In the genomic region with DNA sequence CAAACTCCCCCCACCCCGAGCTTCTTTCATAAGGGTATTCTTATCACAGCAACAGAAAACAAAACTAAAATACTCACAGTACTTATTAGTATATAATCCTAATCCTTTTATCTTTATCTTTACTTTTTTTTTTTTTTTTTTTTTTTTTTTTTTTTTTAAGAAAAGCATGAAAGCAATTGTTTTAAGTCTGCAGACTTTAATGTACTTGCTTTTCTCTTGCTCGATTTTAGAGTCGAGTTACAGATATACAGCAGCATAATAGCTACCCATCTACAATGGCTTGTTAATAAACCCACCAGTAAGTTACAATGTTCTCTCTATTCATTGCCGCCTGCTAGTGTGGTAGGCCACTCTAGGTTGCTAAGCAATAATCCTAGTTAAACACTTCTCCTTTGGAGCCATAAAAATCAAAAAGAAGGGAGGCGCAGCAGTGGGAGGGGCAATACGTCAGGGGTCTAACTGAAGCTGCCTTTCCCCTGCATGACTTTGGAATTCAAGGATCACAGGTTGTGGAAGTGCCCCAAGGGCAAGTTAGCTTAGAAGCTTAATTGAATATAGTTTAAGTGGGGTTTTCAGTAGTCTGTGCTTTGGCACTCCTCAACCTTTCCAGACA, we compare ENCODE assay signal across 11 mouse cellular contexts. TPM values are rescaled to one million over a fixed set of nuclear protein-coding genes. Genes with fewer than 3 reads are reported as not detected.
DNase-seq lines count a peak whose midpoint lies in the region; ATAC-seq lines count a peak whose summit lies in the region.
"Had no signal": no experiment of that assay in that cellular context is flagged by ENCODE, and none has a peak within 500 bp of the region (broad histone marks: within the 10 kb centered on the region; RNA-seq: fewer than 3 reads in every experiment).

No protein-coding gene starts in this region.

- H3K36me3 ChIP-seq in heart, embryonic 13.5 days = no peaks in the 10 kb centered on the region
- no peaks in the 10 kb centered on the region for H3K36me3 ChIP-seq in intestine, embryonic 16.5 days (ENCODE audit: control insufficient read depth, insufficient read depth, low read length)
- no peaks in the 10 kb centered on the region for H3K36me3 ChIP-seq in limb, embryonic 11.5 days (ENCODE audit: control insufficient read depth, insufficient read depth, low read length)
- H3K36me3 ChIP-seq: heart, embryonic 15.5 days had no signal

- peak overlapping the region; percentile 12; the same call in 1 of the 2 replicates for H3K4me2 ChIP-seq in heart, embryonic 13.5 days
- H3K4me2 ChIP-seq in intestine, embryonic 16.5 days (ENCODE audit: low read depth, low read length) = no peak overlapping the region
- H3K4me2 ChIP-seq in limb, embryonic 11.5 days (ENCODE audit: low read depth, severe bottlenecking) = no peak overlapping the region
- H3K4me2 ChIP-seq: heart, embryonic 15.5 days had no signal

- no peak overlapping the region for H3K4me3 ChIP-seq in heart, embryonic 13.5 days
- no peak overlapping the region for H3K4me3 ChIP-seq in intestine, embryonic 16.5 days (ENCODE audit: low read length)
- H3K4me3 ChIP-seq in limb, embryonic 11.5 days (ENCODE audit: low read depth, low read length) = no peak overlapping the region
- H3K4me3 ChIP-seq: heart, embryonic 15.5 days had no signal

- no peaks in the 10 kb centered on the region for H3K9me3 ChIP-seq in heart, embryonic 13.5 days
- no peaks in the 10 kb centered on the region for H3K9me3 ChIP-seq in intestine, embryonic 16.5 days (ENCODE audit: control insufficient read depth, low read length)
- H3K9me3 ChIP-seq in limb, embryonic 11.5 days (ENCODE audit: control insufficient read depth, low read length) = no peaks in the 10 kb centered on the region
- H3K9me3 ChIP-seq: heart, embryonic 15.5 days had no signal

- WGBS in heart, embryonic 13.5 days = 46% methylated on average over 6 of the region's 6 CpGs
- 38% methylated on average over 6 of the region's 6 CpGs for WGBS in intestine, embryonic 16.5 days
- WGBS in limb, embryonic 11.5 days = 38% methylated on average over 6 of the region's 6 CpGs

- peaks cover 36% of the 10 kb centered on the region for H3K4me1 ChIP-seq in heart, embryonic 13.5 days
- H3K4me1 ChIP-seq in intestine, embryonic 16.5 days (ENCODE audit: control insufficient read depth, insufficient read depth, low read length) = peaks cover 20% of the 10 kb centered on the region; the same call in 1 of the 2 replicates
- 0 out of 2 replicates have a peak, but pooled peaks cover 6% of the 10 kb centered on the region for H3K4me1 ChIP-seq in limb, embryonic 11.5 days (ENCODE audit: control insufficient read depth, insufficient read depth, low read length)

- intact Hi-C loops in heart, postnatal 36 days (cut with DNase I) = no loop called here

- no peaks in the 10 kb centered on the region for H3K27me3 ChIP-seq in heart, embryonic 13.5 days (replicated peaks)
- no peaks in the 10 kb centered on the region for H3K27me3 ChIP-seq in intestine, embryonic 16.5 days (replicated peaks; ENCODE audit: control insufficient read depth, insufficient read depth, low read length)
- no peaks in the 10 kb centered on the region for H3K27me3 ChIP-seq in limb, embryonic 11.5 days (ENCODE audit: control insufficient read depth, insufficient read depth, low read length)
- H3K27me3 ChIP-seq: heart, embryonic 15.5 days had no signal

- no peak overlapping the region for H3K9ac ChIP-seq in heart, embryonic 13.5 days
- no peak overlapping the region for H3K9ac ChIP-seq in intestine, embryonic 16.5 days (ENCODE audit: low read depth, low read length)
- H3K9ac ChIP-seq in limb, embryonic 11.5 days (ENCODE audit: low read length) = no peak overlapping the region
- H3K9ac ChIP-seq: heart, embryonic 15.5 days had no signal

- no peak for DNase-seq in heart, postnatal 36 days
- DNase-seq in ZHBTc4 (ENCODE audit: low read depth, low spot score) = peak; percentile 36
- DNase-seq in limb, embryonic 11.5 days (ENCODE audit: low spot score) = peak; percentile 61
- no peak for DNase-seq in spleen, adult 18-20 months
- DNase-seq in testis, postnatal 14 days (ENCODE audit: low spot score) = no peak
- DNase-seq in neural tube, embryonic 10.5 days (ENCODE audit: extremely low spot score, low spot score) = no peak
- DNase-seq: B cell, adult 2 months; lung, adult 2 months had no signal

- peak overlapping the region; percentile 78 for H3K27ac ChIP-seq in heart, embryonic 13.5 days (replicated peaks)
- peak overlapping the region; percentile 57 for H3K27ac ChIP-seq in intestine, embryonic 16.5 days (ENCODE audit: low read length)
- no peak overlapping the region for H3K27ac ChIP-seq in limb, embryonic 11.5 days (replicated peaks; ENCODE audit: low read depth, low read length)

- no peak for ATAC-seq in heart, embryonic 13.5 days (ENCODE audit: extremely low read depth, insufficient number of reproducible peaks, low FRiP score, low TSS enrichment)
- peak; percentile 78 for ATAC-seq in intestine, embryonic 16.5 days
- ATAC-seq in limb, embryonic 11.5 days (ENCODE audit: insufficient number of reproducible peaks, low FRiP score, low TSS enrichment, low read depth) = no peak

RNA-seq across cellular contexts. Expression of gene Efcab5, which starts 5.3 kb away (rescaled TPM):
- polyA plus RNA-seq in heart, embryonic 13.5 days (2015; fragmentation: Nextera tagmentation; extraction: Ambion mirVana) = 0.13 and 0.32 TPM in 2 replicates
- under 1 TPM; 0.31 to 0.73 TPM for total RNA-seq in heart, postnatal 36 days (2021)
- polyA plus RNA-seq in intestine, embryonic 16.5 days (2015; fragmentation: Nextera tagmentation; extraction: Ambion mirVana) = 0.18 and 0.37 TPM in 2 replicates
- polyA plus RNA-seq in limb, embryonic 11.5 days (2014; fragmentation: Nextera tagmentation; extraction: Ambion mirVana) = 0.31 and 0.37 TPM in 2 replicates

RNA-seq across cellular contexts. Expression of gene Ssh2, which starts 22.0 kb away (rescaled TPM):
- 17.5 and 18.7 TPM in 2 replicates for polyA plus RNA-seq in heart, embryonic 13.5 days (2015; fragmentation: Nextera tagmentation; extraction: Ambion mirVana)
- total RNA-seq in heart, postnatal 36 days (2021) = 10 to 100 TPM; 78.2 to 96.2 TPM
- 5.0 and 5.8 TPM in 2 replicates for polyA plus RNA-seq in intestine, embryonic 16.5 days (2015; fragmentation: Nextera tagmentation; extraction: Ambion mirVana)
- polyA plus RNA-seq in limb, embryonic 11.5 days (2014; fragmentation: Nextera tagmentation; extraction: Ambion mirVana) = 9.9 and 11.4 TPM in 2 replicates

Comparison
In these comparisons a context has a peak if more than half of its experiments do, and no peak if none do; other contexts are left out.
1. DNase-seq: peak in ZHBTc4 (single experiment) and limb, embryonic 11.5 days (single experiment); none in heart, postnatal 36 days (0 of 2), spleen, adult 18-20 months (0 of 2), testis, postnatal 14 days (single experiment) and neural tube, embryonic 10.5 days (single experiment).